Mouse (Mus musculus) ES-Bruce4 (cell line): ENCODE results near the gene Vcam1.

ENCODE experiments used
- CTCF ChIP-seq: IDR thresholded peaks from one replicate; pipeline ENCODE4 v1.8.1; 2011; ENCODE audit warnings: low read depth, low read length
- EP300 ChIP-seq: IDR thresholded peaks from 2 replicates; pipeline ENCODE4 v1.6.1; 2011; ENCODE audit warnings: low read depth, low read length; ENCODE audit not compliant: insufficient read depth

- TF ChIP-seq EP300, result no peak
- no peak for TF ChIP-seq CTCF
Observed at GRCm38 (mm10) chr3:116121026-116121425, 8.5 kb downstream of the Vcam1 start.
